Mouse (Mus musculus) left cerebral cortex, adult 9 months (tissue): ENCODE results near the gene Csk.

Experiments
- DNase-seq, 2 experiments: peaks; one replicate each; pipeline ENCODE4 v3.0.0; 2022; ENCODE audit warnings: low spot score in 2 of 2

Csk gene

DNA sequence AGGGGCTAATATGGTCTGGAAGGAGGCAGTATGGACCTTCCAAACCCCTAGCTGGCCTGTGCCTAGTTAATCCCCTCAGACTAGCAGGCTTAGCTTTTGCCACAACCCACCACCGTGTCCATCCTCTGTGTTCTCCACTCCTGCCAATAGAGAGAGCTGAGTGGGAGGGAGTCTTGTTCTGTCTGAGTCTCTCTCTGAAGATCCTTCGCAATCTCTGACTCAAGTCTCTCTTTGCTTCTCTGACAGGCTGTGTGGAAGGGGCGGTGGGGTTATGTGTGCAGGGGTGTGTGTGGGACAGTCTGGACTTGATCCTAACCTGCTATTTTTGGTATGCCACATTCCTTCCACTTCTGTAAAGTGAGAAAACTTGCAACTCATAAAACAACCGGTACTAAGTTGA, 48.6 kb downstream of the Csk start:
- DNase-seq = no peak

DNA sequence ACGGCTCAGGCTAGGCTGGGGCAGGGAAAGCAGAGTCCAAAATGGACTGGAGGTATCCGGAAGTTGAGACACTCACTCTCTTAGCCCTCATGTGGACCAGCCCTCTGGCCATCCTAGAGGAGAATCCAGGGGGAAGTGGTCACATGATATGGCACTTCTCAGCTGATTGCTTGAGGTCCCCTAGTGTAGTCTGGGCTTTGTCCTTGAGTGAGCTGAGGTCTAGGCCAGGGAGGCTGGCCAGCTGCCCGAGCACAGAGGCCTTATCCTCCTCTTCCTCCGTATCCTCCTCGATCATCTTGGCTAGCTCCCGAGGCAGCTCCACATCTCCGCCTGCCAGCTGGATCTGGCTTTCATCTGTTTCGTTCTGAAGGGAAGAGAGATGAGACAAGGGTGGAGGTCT, 51.3 kb downstream of the Csk start:
- no peak for DNase-seq

DNA sequence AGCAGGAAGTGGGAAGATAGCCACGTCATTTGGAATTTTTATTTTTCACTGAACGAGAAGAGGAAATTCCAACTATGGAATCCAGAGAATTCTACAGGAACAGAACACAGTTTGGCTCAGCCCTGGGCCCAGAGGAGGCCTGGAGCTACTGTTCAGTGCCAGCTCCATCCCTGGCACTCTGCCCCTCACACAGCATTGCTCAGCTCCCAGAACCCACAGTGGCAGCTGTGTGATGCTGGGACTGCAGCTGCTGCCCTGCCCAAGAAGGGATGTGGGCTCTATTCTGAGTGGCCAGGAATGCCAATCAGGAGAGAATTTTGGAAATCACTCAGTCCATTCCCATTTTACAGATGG, 52.1 kb downstream of the Csk start:
- DNase-seq = peak in 1 of 2 experiments; percentile 73

DNA sequence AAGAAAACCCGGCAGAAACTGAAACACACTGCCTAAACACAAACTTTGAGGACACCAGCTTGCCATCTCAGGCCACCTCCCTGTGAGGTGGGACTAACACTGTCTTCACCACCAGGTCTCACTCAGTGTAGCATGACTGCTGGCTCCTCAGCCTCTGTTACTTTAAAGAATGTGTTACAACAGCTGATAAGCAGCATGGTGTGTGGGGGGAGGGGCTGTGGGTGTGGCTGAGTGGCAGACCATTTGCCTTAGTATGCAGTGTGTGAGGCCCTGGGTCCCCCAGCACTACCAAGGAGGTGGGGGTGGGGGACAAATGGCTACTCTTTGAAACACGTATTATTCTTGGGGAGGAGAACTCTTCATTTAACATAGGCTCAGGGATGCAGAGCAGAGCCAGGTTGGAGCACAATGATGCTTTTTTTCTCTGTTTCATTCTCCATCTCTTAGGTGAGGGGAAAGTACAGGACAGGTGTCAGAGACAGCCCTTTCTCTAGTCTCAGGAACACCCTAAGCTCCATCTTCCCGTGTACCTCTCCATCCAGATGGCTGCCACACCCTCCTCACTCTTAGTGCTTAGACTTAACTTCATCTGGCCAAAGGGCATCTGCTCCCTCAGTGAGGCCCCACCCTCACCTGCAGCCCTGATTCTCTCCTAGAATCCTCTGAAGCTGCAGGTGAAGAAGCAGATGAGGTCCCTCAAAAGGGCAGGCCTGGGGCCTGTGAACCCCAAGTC, 52.6 kb downstream of the Csk start:
- DNase-seq = no peak

DNA sequence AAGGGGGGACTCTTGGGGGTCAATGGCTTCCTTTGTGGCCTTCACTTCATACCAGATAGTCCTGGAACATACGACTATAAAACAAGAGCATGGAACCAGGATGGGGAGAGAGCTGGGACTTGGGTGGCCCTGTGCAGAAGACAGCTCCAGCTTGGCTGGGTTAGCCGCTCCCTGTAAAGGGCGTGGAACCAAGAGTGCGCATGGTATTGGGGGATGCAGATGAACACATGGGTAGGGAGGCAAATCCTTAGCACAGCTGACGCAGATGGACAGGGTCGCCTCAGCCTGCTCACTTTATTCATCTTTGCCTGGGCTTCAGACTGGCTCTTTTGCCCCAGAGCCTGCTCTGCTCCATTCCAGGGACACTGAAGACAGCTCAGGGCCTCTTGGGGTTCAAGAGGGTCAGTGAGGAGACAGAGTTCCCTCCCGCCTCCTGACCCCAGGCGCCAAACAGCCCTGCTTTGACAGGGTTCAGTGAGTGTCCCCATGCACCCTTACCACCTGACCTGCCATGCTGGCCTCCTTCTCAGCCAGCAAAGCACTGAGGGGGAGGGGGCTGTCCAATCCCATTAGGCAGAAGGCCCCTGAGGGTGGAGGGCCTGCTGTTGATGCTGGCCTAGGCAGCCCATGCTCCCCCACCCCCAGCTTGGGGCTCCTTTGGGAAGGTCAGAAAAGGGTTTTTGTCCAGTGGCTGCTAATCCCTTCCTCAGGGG, 54.4 kb downstream of the Csk start:
- no peak for DNase-seq

DNA sequence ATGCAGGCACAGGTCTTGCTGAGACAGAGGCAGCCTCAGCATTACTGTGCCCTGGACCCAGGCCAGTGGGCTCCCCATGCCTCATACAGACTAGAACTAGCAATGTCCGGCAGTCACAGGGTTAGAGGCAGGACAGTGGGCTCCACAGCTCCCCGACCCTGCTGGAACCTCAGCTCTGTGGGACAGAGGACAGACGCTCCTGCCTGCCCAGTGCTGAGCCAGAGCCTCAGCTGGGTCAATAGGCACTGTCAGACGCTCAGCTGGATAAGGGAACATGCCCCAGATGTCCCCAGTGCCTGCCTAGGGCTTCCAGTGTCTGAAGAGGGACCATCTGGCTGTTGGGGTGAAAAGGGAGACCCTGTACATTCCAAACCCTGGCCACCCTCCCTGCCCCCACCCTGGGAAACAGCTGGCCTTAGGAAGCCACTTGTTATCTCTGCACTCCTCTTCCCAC, 55.5 kb downstream of the Csk start:
- no peak for DNase-seq

DNA sequence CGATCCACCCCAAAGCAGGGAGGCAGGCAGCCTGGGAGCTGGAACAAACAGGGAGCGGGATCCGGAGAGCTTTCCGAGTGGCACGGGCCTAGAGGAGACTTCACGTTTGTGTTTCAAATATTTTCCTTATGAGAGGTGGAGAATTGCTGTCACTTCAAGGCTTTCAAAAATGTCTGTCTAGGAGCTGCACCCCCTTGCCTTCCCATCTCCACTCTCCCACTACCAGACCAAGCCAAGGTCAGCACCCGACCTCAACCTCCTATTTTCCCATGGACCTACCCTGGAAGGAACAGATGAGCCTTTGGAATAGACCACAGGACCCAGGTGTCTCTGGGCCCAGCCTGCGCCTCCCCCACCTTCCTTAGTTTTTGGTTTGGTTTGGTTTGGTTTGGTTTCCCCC, 56.2 kb downstream of the Csk start:
- no peak for DNase-seq

DNA sequence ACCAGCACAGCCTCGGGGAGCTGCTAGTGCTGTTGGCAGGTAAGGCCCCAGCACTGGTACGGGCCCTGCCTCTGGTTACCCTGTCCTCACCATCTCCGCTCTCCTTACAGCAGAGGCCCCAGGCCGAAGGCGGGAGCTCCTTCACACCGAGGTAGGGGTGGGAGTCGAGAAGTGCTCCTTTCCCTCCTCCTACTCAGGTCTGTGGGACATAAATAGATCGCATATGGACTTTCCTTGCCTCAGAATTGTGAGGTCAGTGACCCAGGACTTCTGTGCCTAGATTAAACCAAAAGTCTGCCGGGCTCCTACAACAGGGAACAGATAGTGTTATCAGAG, 59.3 kb downstream of the Csk start:
- DNase-seq = no peak

DNA sequence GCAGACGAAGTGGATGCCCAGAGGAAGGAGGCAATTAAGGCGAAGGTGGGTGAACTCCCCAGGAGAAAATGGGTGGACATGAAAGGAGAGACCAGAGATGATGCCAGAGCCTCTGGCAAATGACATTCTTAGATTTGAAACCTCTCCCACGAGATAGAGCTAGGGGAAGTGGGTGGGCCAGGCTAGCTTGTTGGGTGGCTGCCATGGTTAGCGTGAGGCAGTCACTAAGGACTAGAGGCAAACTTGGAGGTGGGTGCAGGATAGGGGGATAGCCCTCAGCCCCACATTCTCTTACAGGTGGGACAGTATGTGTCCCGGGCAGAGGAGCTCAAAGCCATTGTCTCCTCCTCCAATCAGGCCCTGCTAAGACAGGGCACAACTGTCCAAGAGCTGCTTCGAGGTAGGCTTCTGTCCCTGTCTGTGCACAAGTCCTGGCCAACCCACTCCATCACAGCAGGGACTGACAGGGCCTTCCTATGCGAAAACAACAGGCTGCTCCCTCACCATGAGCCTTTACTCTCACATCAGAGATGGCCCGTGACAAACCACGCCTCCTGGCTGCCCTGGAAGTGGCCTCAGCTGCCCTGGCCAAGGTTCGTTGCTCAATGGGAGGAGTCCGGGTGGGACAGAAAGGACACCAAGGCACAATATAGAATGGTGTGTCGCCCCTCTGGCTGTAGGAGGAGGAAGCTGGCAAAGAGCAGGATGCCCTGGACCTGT, 59.8 kb downstream of the Csk start:
- DNase-seq = no peak

DNA sequence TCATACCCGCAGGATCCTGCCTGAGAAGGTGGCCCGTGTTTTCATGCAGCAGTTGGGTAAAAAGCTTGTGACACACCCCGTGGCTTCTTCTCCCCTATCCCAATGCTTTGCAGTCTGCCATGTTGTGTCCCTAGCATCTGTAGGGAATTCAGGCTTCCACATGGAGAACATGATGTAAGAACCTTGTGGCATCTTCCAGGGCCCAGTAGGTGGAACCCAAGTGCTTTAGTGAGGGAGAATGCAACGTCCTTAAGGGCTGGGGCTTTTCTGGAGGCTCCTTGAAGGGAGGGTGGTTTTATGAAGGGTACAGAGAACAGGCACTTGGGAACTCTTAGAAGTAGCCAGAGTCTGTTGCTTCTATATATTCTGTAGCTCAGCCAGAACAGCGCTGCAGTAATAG, 62.7 kb downstream of the Csk start:
- peak in 1 of 2 experiments; percentile 51 for DNase-seq

DNA sequence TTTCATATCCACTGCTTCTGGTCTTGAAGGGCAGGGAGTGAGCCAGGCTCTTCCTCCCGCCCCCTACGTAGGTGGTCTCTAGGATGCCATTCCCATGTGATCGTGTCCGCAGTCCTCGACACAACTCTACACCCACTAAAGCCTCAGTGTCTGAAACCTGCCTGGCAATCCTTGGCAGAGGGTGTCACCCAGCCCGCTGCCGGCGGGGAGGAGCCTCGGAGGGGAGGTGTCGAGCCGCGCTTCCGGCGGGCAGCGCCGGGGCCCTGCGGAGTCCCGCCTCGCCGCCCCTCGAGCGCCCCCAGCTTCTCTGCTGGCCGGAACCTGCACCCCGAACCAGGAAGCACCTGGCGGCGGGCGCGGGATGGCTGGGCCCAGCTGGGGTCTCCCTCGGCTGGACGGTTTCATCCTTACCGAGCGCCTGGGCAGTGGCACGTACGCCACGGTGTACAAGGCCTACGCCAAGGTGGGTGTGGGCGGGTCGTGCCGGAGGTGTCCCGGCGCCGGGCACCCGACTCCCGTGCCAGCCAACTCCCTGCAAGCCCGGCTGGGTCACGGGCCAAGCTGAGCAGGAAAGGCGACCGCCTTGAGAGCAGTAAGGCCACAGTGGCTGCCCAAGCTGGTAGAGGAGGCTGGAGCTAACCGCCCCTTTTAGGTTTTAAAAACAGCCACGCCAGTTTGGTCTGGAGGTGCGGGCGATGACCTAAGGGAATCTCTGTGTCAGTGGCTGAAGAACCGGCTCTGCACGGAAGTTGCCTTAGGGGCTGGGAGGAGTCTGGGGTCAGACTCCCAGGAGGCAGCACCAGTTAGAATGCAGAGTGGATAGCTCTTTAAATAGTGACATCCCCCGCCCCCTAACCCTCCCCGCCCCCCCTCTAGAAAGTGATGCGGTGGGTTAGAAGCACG, 64.0 kb downstream of the Csk start, which contains the start of gene Ulk3:
TSS of gene Ulk3 (plus strand) at position 229 of the 903 bp plus-strand sequence.
- DNase-seq = peak in 1 of 2 experiments; percentile 72

DNA sequence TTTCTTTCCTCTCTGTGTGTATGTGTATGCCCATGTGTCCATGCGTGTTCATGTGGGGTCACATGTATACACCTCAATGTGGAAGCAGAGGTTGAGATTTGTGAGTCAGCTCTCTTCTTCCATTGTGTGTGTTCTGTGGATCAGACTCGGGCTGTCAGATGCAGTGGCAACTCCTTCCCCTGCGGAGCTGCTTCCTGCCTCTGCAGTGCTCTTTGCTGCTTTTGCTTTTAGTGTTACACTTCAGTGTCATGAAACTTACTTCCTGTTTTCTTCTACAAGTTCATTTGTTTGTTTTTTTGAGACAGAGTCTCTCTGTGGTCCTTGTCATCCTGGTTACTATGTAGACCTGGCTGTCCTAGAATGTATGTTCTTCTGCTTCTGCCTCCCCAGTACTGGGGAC, 68.4 kb downstream of the Csk start:
- DNase-seq = no peak

DNA sequence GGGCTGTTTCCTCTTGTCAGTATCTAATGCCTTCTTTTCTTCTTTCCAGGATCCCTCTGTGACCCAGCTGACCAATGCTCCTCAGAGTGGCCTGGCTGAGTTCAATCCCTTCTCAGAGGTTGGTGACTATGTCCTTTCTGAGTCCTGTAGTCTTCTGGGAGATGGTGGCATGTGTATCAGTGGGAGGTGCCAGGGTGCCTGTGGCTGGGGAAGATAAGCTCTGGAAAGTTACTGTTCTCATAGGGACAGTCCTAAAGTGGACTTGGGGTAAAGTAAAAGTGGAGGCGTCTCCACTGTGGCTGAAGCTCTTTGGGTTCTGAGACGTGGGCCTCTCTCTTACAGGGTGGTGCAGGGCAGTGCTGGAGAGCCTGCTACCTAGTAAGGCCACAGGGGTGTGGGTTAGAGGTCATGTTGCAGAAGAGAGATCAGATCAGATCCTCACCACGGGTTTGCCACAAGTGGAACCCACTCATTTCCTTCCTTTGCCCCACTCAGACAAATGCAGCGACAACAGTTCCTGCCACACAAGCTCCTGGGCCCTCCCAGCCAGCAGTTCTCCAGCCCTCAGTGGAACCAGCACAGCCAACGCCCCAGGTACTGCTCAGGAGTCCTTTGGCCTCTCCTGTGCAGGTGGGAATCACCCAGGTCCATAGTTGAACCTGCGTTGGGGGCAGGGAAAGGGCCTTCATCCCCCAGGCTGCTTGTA, 76.1 kb downstream of the Csk start:
- DNase-seq = no peak
